Mouse (Mus musculus) ES-Bruce4 (cell line): ENCODE results near the gene Nhs. TPM values are rescaled to one million over a fixed set of nuclear protein-coding genes. Genes with fewer than 3 reads are reported as not detected.
A peak's percentile ranks its signal among the peaks of the same experiment; 100 is the strongest.

Source experiments
- H3K27ac ChIP-seq: 2 replicates; pipeline ENCODE4 v1.5.1; 2012; ENCODE audit warnings: low read length, inconsistent platforms; ENCODE audit not compliant: insufficient read depth
- H3K27me3 ChIP-seq: 2 replicates; pipeline ENCODE4 v1.6.1; 2012; ENCODE audit warnings: mild to moderate bottlenecking, low read length, inconsistent platforms; ENCODE audit not compliant: control insufficient read depth, poor library complexity, insufficient read depth, severe bottlenecking
- H3K36me3 ChIP-seq: 2 replicates; pipeline ENCODE4 v1.6.1; 2012; ENCODE audit warnings: inconsistent platforms, mild to moderate bottlenecking, low read length, moderate library complexity; ENCODE audit not compliant: control insufficient read depth, poor library complexity, insufficient read depth, severe bottlenecking
- H3K4me1 ChIP-seq: one replicate; pipeline ENCODE4 v1.8.1; 2011; ENCODE audit warnings: low read length; ENCODE audit not compliant: control insufficient read depth, insufficient read depth
- H3K4me3 ChIP-seq: 2 replicates; pipeline ENCODE4 v1.5.1; 2011; ENCODE audit warnings: low read depth, mild to moderate bottlenecking, low read length
- H3K9ac ChIP-seq: 2 replicates; pipeline ENCODE4 v1.6.1; 2012; ENCODE audit warnings: low read depth, mild to moderate bottlenecking, inconsistent platforms; ENCODE audit not compliant: poor library complexity, severe bottlenecking
- H3K9me3 ChIP-seq: replicated peaks from 2 replicates; pipeline ENCODE4 v1.6.1; 2012; ENCODE audit warnings: mild to moderate bottlenecking, low read length, inconsistent platforms; ENCODE audit not compliant: control insufficient read depth, poor library complexity, insufficient read depth, severe bottlenecking
- CTCF ChIP-seq: IDR thresholded peaks from one replicate; pipeline ENCODE4 v1.8.1; 2011; ENCODE audit warnings: low read depth, low read length
- EP300 ChIP-seq: IDR thresholded peaks from 2 replicates; pipeline ENCODE4 v1.6.1; 2011; ENCODE audit warnings: low read depth, low read length; ENCODE audit not compliant: insufficient read depth
- POLR2A ChIP-seq: IDR thresholded peaks from one replicate; pipeline ENCODE4 v1.8.1; 2011; ENCODE audit warnings: low read length; ENCODE audit not compliant: insufficient read depth
- polyA plus RNA-seq: library from polyadenylated mRNA; stranded (reverse); fragments of >200 nt; gene quantifications from 2 replicates; pipeline ENCODE4 v1.2.4, GENCODE M21; 2011; ENCODE audit warnings: low read depth; ENCODE audit not compliant: missing spikeins, insufficient read depth, insufficient read length

Gene Nhs
- polyA plus RNA-seq, 1 experiment, result 4.2 TPM

DNA sequence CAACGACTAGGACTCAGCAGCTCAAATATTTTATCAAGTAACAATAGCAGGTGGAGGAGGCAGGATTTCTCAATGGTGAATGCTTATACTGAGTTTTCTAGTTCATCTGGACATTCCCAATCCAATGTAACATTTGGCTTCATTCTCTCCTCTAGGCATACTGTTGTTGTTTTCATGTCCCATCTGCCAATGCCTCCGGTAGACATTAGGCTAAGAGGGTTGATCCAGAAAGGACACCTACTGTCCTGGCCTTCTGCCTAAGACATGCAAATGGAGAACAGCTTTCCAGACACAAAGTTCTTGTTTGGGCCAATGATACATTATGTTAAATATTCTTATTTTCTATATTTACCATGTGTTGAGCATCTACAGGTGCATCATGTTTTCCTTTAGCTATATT lies 236.9 kb downstream of the Nhs start:
- no peak overlapping the region for H3K9ac ChIP-seq
- TF ChIP-seq EP300 (no peak), POLR2A (no peak), CTCF (no peak)
- no peaks in the 10 kb centered on the region for H3K4me1 ChIP-seq
- H3K27ac ChIP-seq, result no peak overlapping the region
- no peaks in the 10 kb centered on the region for H3K9me3 ChIP-seq
- H3K27me3 ChIP-seq, result no peaks in the 10 kb centered on the region
- no peaks in the 10 kb centered on the region for H3K36me3 ChIP-seq
- H3K4me3 ChIP-seq, result no peak overlapping the region

DNA sequence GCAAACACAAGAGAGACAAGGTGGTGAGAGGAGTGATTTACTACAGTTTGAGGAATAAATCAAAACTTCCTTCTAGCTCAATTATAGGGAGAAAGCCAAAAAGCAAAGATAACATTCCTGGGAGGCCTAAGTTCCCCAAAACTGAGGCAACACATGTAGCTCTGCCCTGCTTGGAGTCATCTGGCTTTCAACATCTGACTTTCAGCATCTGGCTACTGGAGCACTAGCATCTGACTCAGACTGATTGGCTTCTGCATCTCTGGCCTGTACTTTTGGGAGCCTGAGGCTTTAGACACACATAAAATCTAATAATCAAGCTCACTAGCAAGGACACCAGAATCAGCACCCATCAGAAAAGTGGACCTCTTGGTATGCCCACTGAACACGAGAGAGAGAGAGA lies 237.9 kb downstream of the Nhs start:
- no peaks in the 10 kb centered on the region for H3K27me3 ChIP-seq
- no peaks in the 10 kb centered on the region for H3K36me3 ChIP-seq
- H3K4me3 ChIP-seq, result no peak overlapping the region
- H3K27ac ChIP-seq, result no peak overlapping the region
- no peak overlapping the region for H3K9ac ChIP-seq
- TF ChIP-seq EP300 (no peak), POLR2A (no peak), CTCF (no peak)
- H3K9me3 ChIP-seq, result no peaks in the 10 kb centered on the region
- no peaks in the 10 kb centered on the region for H3K4me1 ChIP-seq

DNA sequence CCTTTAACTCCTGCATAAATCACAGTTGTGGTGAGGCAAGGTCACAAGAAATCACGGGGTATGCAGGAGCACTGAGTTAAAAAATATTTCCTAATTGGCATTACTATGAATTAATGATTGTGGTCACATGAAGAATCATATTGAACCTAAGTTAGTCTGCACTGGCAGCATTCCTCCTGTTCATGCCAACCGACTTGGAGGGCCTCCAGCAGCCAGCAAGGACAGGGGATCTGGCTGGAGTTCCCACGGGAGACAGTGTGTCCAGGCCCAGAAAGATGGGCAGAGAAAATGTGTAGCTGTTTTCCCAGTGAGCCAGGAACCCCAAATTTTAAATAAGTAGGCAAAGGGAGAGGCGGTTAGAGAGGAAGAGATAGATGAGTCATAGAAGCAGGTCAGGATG lies 249.6 kb downstream of the Nhs start:
- TF ChIP-seq POLR2A, result no peak
- no peak overlapping the region for H3K4me3 ChIP-seq
- no peak overlapping the region for H3K27ac ChIP-seq
- no peaks in the 10 kb centered on the region for H3K9me3 ChIP-seq
- no peaks in the 10 kb centered on the region for H3K36me3 ChIP-seq
- H3K9ac ChIP-seq, result no peak overlapping the region
- H3K4me1 ChIP-seq, result no peaks in the 10 kb centered on the region
- no peaks in the 10 kb centered on the region for H3K27me3 ChIP-seq

DNA sequence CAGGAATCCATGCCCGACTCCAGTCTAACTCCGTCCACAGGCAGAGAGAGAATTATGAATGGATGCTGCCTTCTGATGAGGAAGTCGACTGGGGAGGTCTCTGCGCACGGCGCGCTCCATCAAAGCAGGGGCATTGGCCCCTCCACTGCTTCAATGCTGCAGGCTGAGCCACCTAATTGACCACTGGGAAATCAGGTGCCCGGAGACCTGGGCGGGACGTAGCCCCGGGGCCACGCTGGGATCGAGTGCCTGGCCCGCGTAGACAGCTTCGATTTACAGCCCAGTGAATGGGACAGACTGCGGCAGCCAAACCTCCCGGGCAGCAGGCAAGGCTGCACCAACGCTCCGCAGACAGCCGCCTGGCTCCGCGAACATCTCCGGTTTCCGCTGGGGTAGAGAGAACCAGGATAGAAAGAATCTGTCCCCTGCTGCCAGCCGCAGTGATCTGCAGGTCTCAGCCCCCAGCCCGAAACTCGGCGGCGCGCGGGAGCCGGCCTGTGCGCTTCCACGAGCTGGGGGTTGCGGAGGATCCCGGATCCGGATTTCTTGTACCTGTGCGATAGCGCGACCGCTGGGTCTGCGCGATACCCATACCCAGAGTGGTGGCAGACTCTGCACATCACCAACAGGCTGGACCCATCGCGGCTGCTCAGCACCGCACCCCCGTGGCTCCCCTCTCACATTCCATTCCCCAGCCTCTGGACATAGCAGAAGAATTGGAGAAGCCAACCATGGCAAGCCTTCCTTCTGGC lies 250.7 kb downstream of the Nhs start:
- TF ChIP-seq CTCF, result no peak
- TF ChIP-seq POLR2A, result no peak
- Histone ChIP-seq H3K9me3 (no peaks in the 10 kb centered on the region), H3K27ac (no peak overlapping the region), H3K36me3 (no peaks in the 10 kb centered on the region), H3K27me3 (no peaks in the 10 kb centered on the region), H3K4me1 (no peaks in the 10 kb centered on the region), H3K9ac (peak overlapping the region; percentile 45), H3K4me3 (peak overlapping the region; percentile 81)

DNA sequence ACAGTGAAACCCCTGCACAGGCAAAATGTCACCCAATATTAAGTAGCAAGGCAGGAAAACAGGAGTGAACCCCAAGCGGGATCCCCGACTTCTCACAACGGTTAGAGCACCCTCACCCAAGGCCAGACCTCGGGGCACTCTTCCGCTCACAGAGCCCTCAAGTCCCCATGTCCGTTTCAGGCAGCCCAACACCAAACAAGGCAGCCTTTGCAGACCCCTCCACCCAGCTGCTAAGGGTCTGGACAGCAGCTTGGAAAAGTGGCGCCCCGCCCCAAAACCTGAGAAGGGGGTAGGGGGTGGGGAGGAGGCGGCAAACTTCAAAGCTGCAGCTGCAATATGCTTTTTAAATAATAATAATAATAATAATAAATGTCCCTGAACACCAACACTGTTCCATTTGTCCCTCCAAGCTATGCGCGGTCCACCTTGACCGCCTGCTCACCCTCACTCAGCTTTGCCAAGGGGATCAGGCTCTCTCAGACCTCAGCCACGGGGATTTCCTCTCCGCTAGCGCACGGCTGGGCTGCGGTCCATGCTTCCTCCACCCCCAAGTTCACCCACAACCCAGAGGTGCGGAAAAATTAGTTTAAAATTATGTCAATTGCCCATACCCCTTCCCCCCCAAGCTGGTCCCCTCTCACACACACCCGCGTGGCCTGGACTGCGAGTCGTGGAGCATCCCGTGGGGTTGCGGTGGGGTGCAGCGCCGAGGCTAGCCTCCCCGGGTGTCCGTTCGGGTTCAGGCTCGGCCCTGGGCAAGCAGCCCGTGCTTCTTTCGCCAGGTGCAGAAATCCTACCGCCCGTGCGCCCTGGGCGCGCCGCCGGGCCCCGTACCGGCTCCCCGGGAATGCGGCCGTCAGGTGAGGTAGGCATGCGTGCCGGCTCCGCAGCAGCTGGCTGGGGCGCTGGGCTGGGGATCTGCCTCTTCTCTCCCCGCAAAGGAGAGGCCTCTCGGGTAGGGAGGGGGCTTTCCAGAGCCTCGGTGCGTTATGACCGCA lies 251.6 kb downstream of the Nhs start:
- H3K4me3 ChIP-seq, result peak overlapping the region; percentile 81
- H3K9ac ChIP-seq, result peak overlapping the region; percentile 45
- no peak overlapping the region for H3K27ac ChIP-seq
- TF ChIP-seq POLR2A, result no peak
- TF ChIP-seq EP300, result no peak
- TF ChIP-seq CTCF, result no peak
- no peaks in the 10 kb centered on the region for H3K4me1 ChIP-seq
- H3K27me3 ChIP-seq, result no peaks in the 10 kb centered on the region
- H3K9me3 ChIP-seq, result no peaks in the 10 kb centered on the region
- no peaks in the 10 kb centered on the region for H3K36me3 ChIP-seq

DNA sequence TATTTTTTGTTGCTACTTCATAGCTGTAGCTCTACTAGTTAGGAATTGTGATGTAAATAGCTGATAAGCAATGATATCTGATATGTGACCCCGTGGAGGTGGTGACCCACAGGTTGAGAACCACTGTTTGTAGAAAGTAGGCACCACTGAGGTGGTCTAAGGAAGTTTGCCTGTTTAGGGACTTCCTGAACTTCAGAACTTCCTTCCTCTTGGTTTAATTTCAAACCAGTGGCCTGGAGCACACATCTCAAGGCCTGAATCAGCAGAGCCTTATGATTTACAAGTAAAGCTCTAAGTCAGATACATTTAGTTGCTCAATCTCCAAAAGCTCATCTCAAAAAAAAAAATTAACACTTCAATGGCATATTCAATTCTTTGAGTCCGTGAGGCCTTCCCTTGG lies 265.1 kb downstream of the Nhs start:
- Histone ChIP-seq H3K27ac (no peak overlapping the region), H3K9ac (no peak overlapping the region), H3K4me1 (no peaks in the 10 kb centered on the region), H3K36me3 (no peaks in the 10 kb centered on the region), H3K27me3 (no peaks in the 10 kb centered on the region), H3K9me3 (no peaks in the 10 kb centered on the region), H3K4me3 (no peak overlapping the region)
- TF ChIP-seq EP300 (no peak), POLR2A (no peak), CTCF (no peak)
